Mouse (Mus musculus): ENCODE measurements around the gene Dlx2.

- TF ChIP-seq CTCF (IDR thresholded peaks at IDR 0.05; ENCODE audit: low read depth, low read length) (no peak), EP300 (IDR thresholded peaks at IDR 0.05; ENCODE audit: insufficient read depth, low read depth, low read length) (no peak), POLR2A (IDR thresholded peaks at IDR 0.05; ENCODE audit: insufficient read depth, low read length) (no peak)
Observed at GRCm38 (mm10) chr2:71524763-71525162, 21.8 kb downstream of the Dlx2 start.
